Mouse (Mus musculus) liver, postnatal 0 days (tissue): ENCODE data around the gene Csrnp1.

Experiments
- CTCF ChIP-seq: sonication (generic); IDR thresholded peaks from 2 replicates; pipeline ENCODE4 v1.5.1; 2016; ENCODE audit warnings: antibody characterized with exemption, low read depth
- EP300 ChIP-seq: IDR thresholded peaks from 2 replicates; pipeline ENCODE4 v1.6.1; 2016; ENCODE audit warnings: antibody characterized with exemption, low read depth, mild to moderate bottlenecking

GRCm38 (mm10) chr9:119994207-119994606 is 9.7 kb upstream of the Csrnp1 start:
- no peak for TF ChIP-seq EP300
- no peak for TF ChIP-seq CTCF
